In genomic region chr11:75449695-75450094, GRCm38 (mm10) we compare ENCODE assay signal across 13 mouse cellular contexts. TPM values are rescaled to one million over a fixed set of nuclear protein-coding genes. Genes with fewer than 3 reads are reported as not detected.
DNase-seq lines count a peak whose midpoint lies in the region; ATAC-seq lines count a peak whose summit lies in the region.
"Had no signal": no experiment of that assay in that cellular context is flagged by ENCODE, and none has a peak within 500 bp of the region (broad histone marks: within the 10 kb centered on the region; RNA-seq: fewer than 3 reads in every experiment).

No protein-coding gene starts in this region.

- no peak overlapping the region for H3K4me3 ChIP-seq in heart, embryonic 11.5 days (ENCODE audit: low read depth, low read length)
- H3K4me3 ChIP-seq in liver, embryonic 12.5 days = peak overlapping the region; percentile 58
- H3K4me3 ChIP-seq: embryonic facial prominence, embryonic 13.5 days; limb, embryonic 13.5 days had no signal

- no peak for DNase-seq in heart, postnatal 14 days
- DNase-seq in 416B (ENCODE audit: low read depth) = peak; percentile 96
- peak; percentile 52 for DNase-seq in cerebellum, adult 8-10 months
- DNase-seq in adrenal gland, adult 18-20 months (ENCODE audit: low spot score in 2 of 2) = no peak
- DNase-seq in kidney, adult 18-20 months = no peak
- DNase-seq in retina, embryonic 14.5 days (ENCODE audit: low spot score) = no peak
- DNase-seq: adrenal gland, postnatal 36 days had no signal

- 0 out of 2 replicates have a peak, but pooled peaks have one; percentile 40 for ATAC-seq in heart, embryonic 11.5 days (replicated peaks; ENCODE audit: insufficient number of reproducible peaks, low FRiP score, low TSS enrichment)
- peak; percentile 72 for ATAC-seq in liver, embryonic 12.5 days

- H3K4me1 ChIP-seq in heart, embryonic 11.5 days (ENCODE audit: control insufficient read depth, insufficient read depth, low read length) = peaks cover 18% of the 10 kb centered on the region
- peaks cover 87% of the 10 kb centered on the region for H3K4me1 ChIP-seq in liver, embryonic 12.5 days

- no peak overlapping the region for H3K27ac ChIP-seq in heart, embryonic 11.5 days (ENCODE audit: low read depth, low read length)
- peak overlapping the region; percentile 99 for H3K27ac ChIP-seq in liver, embryonic 12.5 days
- H3K27ac ChIP-seq: embryonic facial prominence, embryonic 13.5 days; hindbrain, embryonic 14.5 days; limb, embryonic 13.5 days had no signal

- intact Hi-C loops in heart, postnatal 14 days (cut with DNase I) = loop anchor here (5.0 kb wide), 3 partner anchors 38 to 123 kb away; partner anchors contain the start of gene Prpf8

- no peaks in the 10 kb centered on the region for H3K27me3 ChIP-seq in heart, embryonic 11.5 days (ENCODE audit: control insufficient read depth, insufficient read depth, low read length)
- no peaks in the 10 kb centered on the region for H3K27me3 ChIP-seq in liver, embryonic 12.5 days (replicated peaks)
- H3K27me3 ChIP-seq: embryonic facial prominence, embryonic 13.5 days had no signal

- no peaks in the 10 kb centered on the region for H3K9me3 ChIP-seq in heart, embryonic 11.5 days (replicated peaks; ENCODE audit: control insufficient read depth, low read length)
- H3K9me3 ChIP-seq in liver, embryonic 12.5 days (replicated peaks) = no peaks in the 10 kb centered on the region
- H3K9me3 ChIP-seq: embryonic facial prominence, embryonic 13.5 days; limb, embryonic 13.5 days had no signal

- peak overlapping the region; percentile 14 for H3K4me2 ChIP-seq in heart, embryonic 11.5 days
- H3K4me2 ChIP-seq in liver, embryonic 12.5 days = peak overlapping the region; percentile 83
- H3K4me2 ChIP-seq: embryonic facial prominence, embryonic 13.5 days; hindbrain, embryonic 14.5 days; limb, embryonic 13.5 days; midbrain, embryonic 11.5 days had no signal

- no peak overlapping the region for H3K9ac ChIP-seq in heart, embryonic 11.5 days (ENCODE audit: low read depth, low read length)
- H3K9ac ChIP-seq in liver, embryonic 12.5 days = peak overlapping the region; percentile 79
- H3K9ac ChIP-seq: embryonic facial prominence, embryonic 13.5 days; hindbrain, embryonic 14.5 days; limb, embryonic 13.5 days had no signal

- WGBS in heart, embryonic 11.5 days (ENCODE audit: insufficient replicate concordance) = 73% methylated on average over 7 of the region's 7 CpGs
- 41% methylated on average over 7 of the region's 7 CpGs for WGBS in liver, embryonic 12.5 days (ENCODE audit: insufficient replicate concordance)

- peaks cover 14% of the 10 kb centered on the region for H3K36me3 ChIP-seq in heart, embryonic 11.5 days (ENCODE audit: control insufficient read depth, insufficient read depth, low read length)
- H3K36me3 ChIP-seq in liver, embryonic 12.5 days = peaks cover 79% of the 10 kb centered on the region

RNA-seq across cellular contexts. Expression of gene Wdr81, which starts 4.8 kb away (rescaled TPM):
- 3.6 and 4.0 TPM in 2 replicates for polyA plus RNA-seq in heart, embryonic 11.5 days (2014; fragmentation: Nextera tagmentation; extraction: Ambion mirVana)
- total RNA-seq in heart, postnatal 14 days (2021) = 10 to 100 TPM in 1 of 2 experiments, 1 to 10 TPM in 1; 9.2 to 10.3 TPM
- polyA plus RNA-seq in liver, embryonic 12.5 days (2016; fragmentation: Nextera tagmentation; extraction: Ambion mirVana) = 24.8 and 25.0 TPM in 2 replicates
- 10 to 100 TPM; 11.5 to 15.3 TPM for total RNA-seq in adrenal gland, adult 18-20 months (2021)

RNA-seq across cellular contexts. Expression of gene Serpinf2, which starts 10.3 kb away (rescaled TPM):
- 2.4 and 5.4 TPM in 2 replicates for polyA plus RNA-seq in heart, embryonic 11.5 days (2014; fragmentation: Nextera tagmentation; extraction: Ambion mirVana)
- total RNA-seq in heart, postnatal 14 days (2021) = not detected
- polyA plus RNA-seq in liver, embryonic 12.5 days (2016; fragmentation: Nextera tagmentation; extraction: Ambion mirVana) = 351 and 375 TPM in 2 replicates
- total RNA-seq in adrenal gland, adult 18-20 months (2021) = not detected
- polyA plus RNA-seq: hindbrain, embryonic 14.5 days; midbrain, embryonic 11.5 days had no signal

RNA-seq across cellular contexts. Expression of gene Tlcd2, which starts 11.8 kb away (rescaled TPM):
- polyA plus RNA-seq in heart, embryonic 11.5 days (2014; fragmentation: Nextera tagmentation; extraction: Ambion mirVana) = 14.4 and 16.1 TPM in 2 replicates
- total RNA-seq in heart, postnatal 14 days (2021) = 10 to 100 TPM; 11.8 to 11.9 TPM
- 19.6 and 21.4 TPM in 2 replicates for polyA plus RNA-seq in liver, embryonic 12.5 days (2016; fragmentation: Nextera tagmentation; extraction: Ambion mirVana)
- 1 to 10 TPM; 8.1 to 9.1 TPM for total RNA-seq in adrenal gland, adult 18-20 months (2021)

RNA-seq across cellular contexts. Expression of gene Serpinf1, which starts 27.2 kb away (rescaled TPM):
- polyA plus RNA-seq in heart, embryonic 11.5 days (2014; fragmentation: Nextera tagmentation; extraction: Ambion mirVana) = 50.9 and 55.1 TPM in 2 replicates
- total RNA-seq in heart, postnatal 14 days (2021) = 10 to 100 TPM; 24.8 to 31.9 TPM
- polyA plus RNA-seq in liver, embryonic 12.5 days (2016; fragmentation: Nextera tagmentation; extraction: Ambion mirVana) = 158 and 172 TPM in 2 replicates
- 10 to 100 TPM; 13.7 to 28.0 TPM for total RNA-seq in adrenal gland, adult 18-20 months (2021)

RNA-seq across cellular contexts. Expression of gene Prpf8, which starts 36.9 kb away (rescaled TPM):
- polyA plus RNA-seq in heart, embryonic 11.5 days (2014; fragmentation: Nextera tagmentation; extraction: Ambion mirVana) = 56.1 and 62.1 TPM in 2 replicates
- total RNA-seq in heart, postnatal 14 days (2021) = 10 to 100 TPM; 84.8 to 93.3 TPM
- 46.6 and 47.9 TPM in 2 replicates for polyA plus RNA-seq in liver, embryonic 12.5 days (2016; fragmentation: Nextera tagmentation; extraction: Ambion mirVana)
- 100 to 1,000 TPM; 118 to 147 TPM for total RNA-seq in adrenal gland, adult 18-20 months (2021)

Comparison
In these comparisons a context has a peak if more than half of its experiments do, and no peak if none do; other contexts are left out.
1. DNase-seq: peak in 416B (single experiment) and cerebellum, adult 8-10 months (single experiment); none in heart, postnatal 14 days (0 of 2), adrenal gland, adult 18-20 months (0 of 2), kidney, adult 18-20 months (single experiment) and retina, embryonic 14.5 days (single experiment).